Mouse (Mus musculus) CD4-positive helper T cell, adult 2 months (primary cell): Measurements from ENCODE around the gene Ccin.

Experiments used
- DNase-seq: peaks from one replicate; pipeline ENCODE4 v3.0.0-alpha.2; 2012; ENCODE audit warnings: low read depth, missing footprints, low spot score

The Ccin gene

GRCm38 (mm10) chr4:43983181-43983580 is at the start of gene Ccin:
Ccin (plus strand) TSS chr4:43983483.
- no peak for DNase-seq

- DNase-seq: peak; percentile 21
Observed at GRCm38 (mm10) chr4:43936186-43936585, 47.1 kb upstream of the Ccin start.

GRCm38 (mm10) chr4:43936749-43937674 is 46.3 kb upstream of the Ccin start:
- peak; percentile 78 for DNase-seq

- no peak for DNase-seq
Observed at GRCm38 (mm10) chr4:43941315-43941714, 42.0 kb upstream of the Ccin start.

DNA sequence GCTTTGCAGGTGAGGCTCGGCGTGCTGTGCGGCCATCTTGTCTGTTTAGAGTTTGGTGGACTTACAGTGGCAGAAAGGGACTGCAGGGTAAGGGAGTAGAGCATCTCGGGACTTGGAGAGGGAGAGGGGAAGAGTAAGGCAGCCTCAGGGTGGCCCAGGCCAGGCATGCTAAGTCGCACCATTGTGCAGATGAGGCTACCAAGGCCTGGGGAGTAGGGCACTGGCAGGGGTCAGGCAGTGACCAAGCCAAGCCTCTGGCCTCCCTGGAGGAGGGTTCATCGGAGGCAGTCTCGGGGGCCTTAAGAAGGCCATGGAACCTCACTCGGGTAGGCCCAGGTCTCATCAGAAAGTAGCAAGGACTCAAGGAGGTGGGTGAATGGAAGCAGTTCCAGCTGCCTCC is 40.9 kb upstream of the Ccin start:
- DNase-seq: no peak

DNA sequence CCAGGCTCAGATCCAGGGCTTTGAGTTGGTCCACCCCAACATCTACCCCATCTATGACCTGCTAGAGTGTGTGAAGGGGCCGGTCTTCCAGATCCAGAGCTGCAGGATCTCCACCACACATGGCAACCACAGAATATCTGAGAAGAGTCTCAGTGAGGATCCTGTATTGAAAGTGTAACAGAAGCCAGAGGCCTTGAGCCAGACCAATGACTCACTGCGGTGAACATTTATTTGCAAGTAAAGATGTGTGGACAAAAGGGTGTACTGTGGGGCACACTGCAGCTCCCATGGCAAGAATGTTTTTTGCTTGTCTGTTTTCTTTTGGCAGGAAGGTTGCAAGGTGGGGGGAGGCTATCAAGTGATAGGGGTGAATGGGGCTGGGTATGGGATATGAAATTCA is 35.7 kb upstream of the Ccin start:
- no peak for DNase-seq

GRCm38 (mm10) chr4:43957292-43957845 is 25.9 kb upstream of the Ccin start, which contains the start of gene Glipr2:
Glipr2 (plus strand) TSS chr4:43957401.
- DNase-seq: peak; percentile 88

- no peak for DNase-seq
Observed at GRCm38 (mm10) chr4:43957846-43958461, 25.3 kb upstream of the Ccin start.

- DNase-seq: peak; percentile 76
Observed at GRCm38 (mm10) chr4:43959523-43960179, 23.6 kb upstream of the Ccin start.

- DNase-seq: peak; percentile 63
Observed at GRCm38 (mm10) chr4:43960207-43960606, 23.1 kb upstream of the Ccin start.

DNA sequence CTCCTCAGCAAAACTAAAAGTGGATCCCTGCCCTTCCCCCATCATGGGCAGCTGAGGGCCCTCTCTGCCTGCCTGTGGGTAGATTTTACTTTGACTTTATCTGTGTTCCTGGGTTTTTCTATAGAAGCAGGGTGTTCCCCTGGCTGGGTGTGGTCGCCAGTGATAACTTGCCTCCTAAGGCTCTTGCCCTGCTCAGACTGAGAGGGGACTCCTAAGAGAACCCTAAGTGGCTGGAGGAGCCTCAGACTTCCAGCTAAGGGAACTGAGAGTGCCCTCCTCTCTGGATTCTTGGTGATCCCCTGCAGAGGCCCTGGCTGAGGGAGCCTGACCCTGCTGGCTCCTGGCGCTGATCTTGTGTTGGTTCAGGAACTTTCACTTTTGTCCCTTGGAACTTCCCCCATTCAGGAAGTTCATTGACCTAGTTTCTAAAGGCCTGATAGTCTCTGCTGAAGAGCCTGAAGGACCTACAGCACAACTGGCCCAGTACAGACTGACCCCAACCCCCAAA is 18.9 kb upstream of the Ccin start:
- peak; percentile 68 for DNase-seq

DNA sequence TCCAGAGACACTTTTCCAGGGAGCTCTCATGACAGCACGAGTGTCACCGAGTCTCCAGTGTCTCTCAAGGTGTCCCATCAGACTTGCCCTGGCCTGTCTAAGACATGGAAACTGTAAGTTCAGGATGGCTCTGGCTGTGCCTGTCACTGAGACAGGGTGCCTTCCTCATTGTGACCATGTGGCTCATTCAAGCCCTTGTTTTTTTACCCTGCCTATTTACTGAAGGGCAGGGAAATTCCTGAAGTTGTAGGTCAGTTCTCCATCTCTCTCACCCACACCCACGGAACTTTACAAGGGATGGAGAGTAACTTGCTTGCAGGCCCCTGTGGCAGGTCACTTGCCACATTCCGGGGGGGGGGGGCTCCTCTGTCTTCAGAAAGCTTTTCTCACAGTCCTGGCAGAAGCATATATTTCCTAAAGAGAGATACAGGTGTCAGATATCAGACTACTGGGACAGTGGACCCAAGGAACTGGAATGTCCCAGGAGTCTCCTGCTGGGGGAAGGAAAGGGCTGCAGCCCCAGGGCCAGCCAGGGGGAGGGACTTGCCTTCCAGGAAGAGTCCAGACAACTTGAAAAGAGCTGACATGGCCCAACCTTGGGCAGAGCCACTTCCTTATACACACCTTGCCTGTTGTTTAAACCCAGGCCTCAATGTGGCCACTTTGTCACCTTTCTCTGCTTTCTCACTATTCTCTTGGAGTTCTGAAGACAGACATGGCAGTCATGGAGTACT is 18.2 kb upstream of the Ccin start:
- no peak for DNase-seq

DNA sequence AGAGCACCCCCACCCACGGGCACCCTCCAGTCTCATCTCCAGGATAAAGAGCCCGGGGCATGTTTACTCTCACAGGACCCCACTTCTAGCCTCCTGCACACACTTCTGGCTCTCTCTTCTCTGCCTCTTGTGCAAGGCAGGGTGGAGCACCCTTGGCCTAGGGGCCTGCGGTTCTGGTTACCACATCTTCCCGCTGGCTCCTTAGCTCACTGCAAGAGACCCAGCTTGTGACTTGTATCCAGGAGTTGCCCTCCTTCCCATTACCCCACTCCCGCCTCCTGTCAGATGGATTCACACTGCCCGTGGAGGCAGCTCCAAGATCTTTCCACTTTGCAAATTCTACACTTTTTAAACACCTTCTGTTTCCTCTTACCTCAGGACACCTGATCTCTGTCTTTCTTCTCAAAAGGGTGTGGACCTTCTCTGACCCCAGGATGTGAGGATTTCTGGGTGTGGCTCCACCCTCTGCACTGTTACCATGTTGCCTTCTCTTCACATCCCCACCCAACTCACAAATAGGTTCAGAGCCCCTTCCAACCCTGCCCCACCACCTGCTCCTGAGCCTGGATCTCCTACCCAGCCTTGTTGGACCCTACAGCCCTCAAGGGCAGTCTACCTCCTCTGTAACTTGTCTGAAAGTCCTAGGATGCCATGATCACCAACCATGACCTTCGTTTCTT is 17.3 kb upstream of the Ccin start:
- no peak for DNase-seq

DNA sequence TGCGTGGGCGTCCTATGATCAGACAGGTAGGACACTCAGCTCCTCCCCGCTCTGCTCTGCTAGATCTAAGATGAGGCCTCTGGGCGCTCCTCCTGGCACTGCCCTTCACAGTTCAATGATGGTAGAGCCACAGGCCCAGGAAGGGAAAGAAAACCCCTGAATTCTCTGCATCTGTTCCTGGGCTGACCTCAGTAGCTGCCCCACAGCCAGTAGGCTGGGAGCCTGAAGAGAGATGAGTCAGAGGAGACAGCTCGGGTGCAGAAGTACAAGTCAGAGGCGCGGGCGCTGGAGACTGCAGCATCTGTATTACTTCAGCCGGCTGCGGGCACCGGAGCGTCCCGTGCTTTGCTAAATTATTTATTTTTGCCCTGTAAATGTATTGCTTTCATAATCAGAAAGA is 14.6 kb upstream of the Ccin start:
- no peak for DNase-seq

- no peak for DNase-seq
Observed at GRCm38 (mm10) chr4:43969373-43969772, 13.9 kb upstream of the Ccin start.

- peak; percentile 66 for DNase-seq
Observed at GRCm38 (mm10) chr4:43970393-43971330, 12.6 kb upstream of the Ccin start.

DNA sequence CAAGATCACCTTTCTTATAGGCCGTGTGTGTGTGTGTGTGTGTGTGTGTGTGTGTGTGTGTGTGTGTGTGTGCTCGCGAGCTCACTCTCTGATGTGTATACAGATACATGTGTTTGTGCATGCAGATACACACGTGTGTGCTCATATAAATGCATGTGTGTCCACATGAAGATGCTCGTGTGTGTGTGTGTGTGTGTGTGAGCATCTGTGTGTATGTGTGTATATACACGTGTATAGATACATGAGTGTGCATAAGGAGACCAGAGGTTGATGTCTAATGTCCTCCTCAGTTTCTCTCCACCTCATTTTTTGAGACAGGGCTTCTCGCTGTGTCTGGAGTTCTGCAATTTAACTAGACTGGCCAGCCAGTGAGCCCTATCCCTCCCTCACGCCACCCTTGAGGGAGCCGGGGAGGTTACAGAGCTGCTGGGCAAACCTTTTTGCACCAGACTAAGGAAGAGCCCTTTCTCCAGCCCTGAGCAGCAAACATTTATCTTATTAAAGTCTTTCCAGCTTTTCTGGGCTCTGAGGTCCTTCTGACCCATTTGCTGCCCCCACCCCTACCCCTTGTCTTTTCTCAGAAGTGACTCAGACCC is 11.6 kb upstream of the Ccin start:
- peak; percentile 54 for DNase-seq

DNA sequence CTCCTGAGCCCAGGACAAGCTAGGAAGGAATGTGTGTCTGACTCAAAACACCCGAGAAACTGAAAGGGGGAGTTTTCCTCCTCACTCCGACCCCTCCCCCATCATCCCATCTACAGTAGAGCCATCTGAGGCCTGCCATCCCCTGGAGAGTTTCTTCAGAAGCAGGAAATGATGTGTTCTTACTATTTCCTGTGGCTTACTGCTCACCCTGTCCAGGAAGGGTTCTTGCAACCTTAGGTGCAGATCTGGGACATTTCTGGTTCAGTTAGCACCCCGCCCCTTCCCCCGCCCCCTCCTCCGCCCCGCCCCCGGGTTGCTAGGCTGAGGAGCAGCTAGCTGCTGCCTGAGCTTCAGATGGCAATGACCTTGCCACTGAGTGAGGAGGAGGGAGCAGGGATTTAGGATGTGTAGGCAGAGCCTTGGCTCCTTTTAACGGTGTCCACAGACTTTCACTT is 11.1 kb upstream of the Ccin start:
- peak; percentile 89 for DNase-seq

DNA sequence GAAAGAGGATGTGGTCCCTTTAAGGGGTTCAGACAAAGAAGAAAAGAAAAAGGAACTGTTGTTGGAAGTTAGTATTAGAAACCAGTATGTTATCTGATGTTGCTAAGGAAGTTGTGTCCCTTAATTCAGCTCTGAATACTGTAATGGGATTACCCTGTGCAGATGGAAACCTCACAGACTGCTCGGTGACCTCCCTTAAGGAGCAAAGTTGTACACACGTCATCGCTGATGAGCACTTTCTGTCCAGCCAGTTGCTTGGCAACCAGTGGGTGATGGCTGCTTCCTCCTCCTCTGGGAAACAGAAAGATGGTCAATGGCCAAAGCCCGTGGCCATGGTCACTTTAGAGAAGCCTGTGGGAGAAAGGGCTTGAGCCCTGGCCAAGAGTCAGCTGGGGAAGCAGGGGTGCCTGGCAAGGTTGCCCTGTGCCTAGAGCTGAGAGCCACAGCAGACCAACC is 9.7 kb upstream of the Ccin start:
- peak; percentile 79 for DNase-seq
